Mouse (Mus musculus) midbrain, embryonic 13.5 days (tissue): ENCODE measurements around the gene Ddx10. TPM values are rescaled to one million over a fixed set of nuclear protein-coding genes. Genes with fewer than 3 reads are reported as not detected.

Experiments used
- ATAC-seq: fragments of 200-750 bp; cut with Nextera tagmentation; 2 replicates; pipeline ENCODE4 v1.8.0; 2017; ENCODE audit warnings: mild to moderate bottlenecking, moderate TSS enrichment, moderate library complexity
- H3K27ac ChIP-seq: fragments of 300-500 bp; sonication (generic); 2 replicates; pipeline ENCODE4 v1.5.1; 2015; ENCODE audit warnings: inconsistent platforms, mild to moderate bottlenecking, moderate library complexity
- H3K27me3 ChIP-seq: fragments of 300-500 bp; sonication (generic); 2 replicates; pipeline ENCODE4 v1.6.1; 2015; ENCODE audit warnings: mild to moderate bottlenecking, inconsistent platforms
- H3K36me3 ChIP-seq: fragments of 300-500 bp; sonication (generic); 2 replicates; pipeline ENCODE4 v1.6.1; 2015; ENCODE audit warnings: mild to moderate bottlenecking, inconsistent platforms
- H3K4me1 ChIP-seq: fragments of 300-500 bp; sonication (generic); replicated peaks from 2 replicates; pipeline ENCODE4 v1.6.1; 2015; ENCODE audit warnings: inconsistent platforms
- H3K4me2 ChIP-seq: fragments of 300-500 bp; sonication (generic); replicated peaks from 2 replicates; pipeline ENCODE4 v1.6.1; 2015; ENCODE audit warnings: moderate library complexity, mild to moderate bottlenecking, inconsistent platforms
- H3K4me3 ChIP-seq: fragments of 300-500 bp; sonication (generic); replicated peaks from 2 replicates; pipeline ENCODE4 v1.5.1; 2015; ENCODE audit warnings: mild to moderate bottlenecking, inconsistent platforms
- H3K9ac ChIP-seq: fragments of 300-500 bp; sonication (generic); replicated peaks from 2 replicates; pipeline ENCODE4 v1.6.1; 2015; ENCODE audit warnings: mild to moderate bottlenecking, inconsistent platforms
- H3K9me3 ChIP-seq: fragments of 300-500 bp; sonication (generic); 2 replicates; pipeline ENCODE4 v1.6.1; 2016; ENCODE audit warnings: mild to moderate bottlenecking, inconsistent platforms
- WGBS: fragments of 180-500 bp; shearing (Covaris S2); methylation state at CpG from one replicate; pipeline ENCODE4 v1.1.7; 2015; 5-methylcytosine and 5-hydroxymethylcytosine counted together
- polyA plus RNA-seq: library from polyadenylated mRNA; unstranded; fragments of >200 nt; fragmentation: Nextera tagmentation; extraction: Ambion mirVana; gene quantifications from 2 replicates; pipeline ENCODE4 v1.2.1, GENCODE M21; 2015

Ddx10 gene
- polyA plus RNA-seq, 1 experiment from 2014 or later, result 25.0 TPM

DNA sequence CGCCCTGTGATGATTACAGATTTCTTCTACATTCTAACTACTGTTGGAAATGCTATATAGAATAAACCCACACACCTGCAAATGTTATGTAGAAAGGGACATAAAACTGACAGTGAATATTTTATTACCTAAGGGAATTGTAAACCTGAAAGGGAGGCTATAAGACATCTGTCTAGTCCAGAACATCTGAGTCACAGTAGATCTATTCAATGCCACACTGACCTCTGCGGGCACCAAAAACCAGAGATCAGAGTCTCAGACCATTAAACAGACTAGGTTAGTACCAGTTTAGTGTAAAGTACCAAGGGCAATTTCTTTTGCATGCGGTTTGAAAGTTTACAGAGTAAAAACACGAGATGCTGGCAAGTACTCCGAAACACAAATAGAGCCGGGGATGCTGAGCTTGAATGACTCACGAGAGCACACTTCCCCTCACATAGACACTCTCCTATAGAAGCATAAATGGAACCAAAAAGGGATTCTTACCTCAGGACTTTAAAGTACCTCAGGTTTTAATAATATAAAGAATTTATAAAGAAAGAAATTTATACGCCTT, 107.2 kb downstream of the Ddx10 start:
- H3K27me3 ChIP-seq, result no peaks in the 10 kb centered on the region
- no peaks in the 10 kb centered on the region for H3K4me1 ChIP-seq
- H3K27ac ChIP-seq, result no peak overlapping the region
- no peak overlapping the region for H3K9ac ChIP-seq
- H3K4me2 ChIP-seq, result no peak overlapping the region
- H3K9me3 ChIP-seq, result no peaks in the 10 kb centered on the region
- ATAC-seq, result no peak
- 93% methylated on average over 8 of the region's 8 CpGs for WGBS
- H3K36me3 ChIP-seq, result no peaks in the 10 kb centered on the region
- no peak overlapping the region for H3K4me3 ChIP-seq

DNA sequence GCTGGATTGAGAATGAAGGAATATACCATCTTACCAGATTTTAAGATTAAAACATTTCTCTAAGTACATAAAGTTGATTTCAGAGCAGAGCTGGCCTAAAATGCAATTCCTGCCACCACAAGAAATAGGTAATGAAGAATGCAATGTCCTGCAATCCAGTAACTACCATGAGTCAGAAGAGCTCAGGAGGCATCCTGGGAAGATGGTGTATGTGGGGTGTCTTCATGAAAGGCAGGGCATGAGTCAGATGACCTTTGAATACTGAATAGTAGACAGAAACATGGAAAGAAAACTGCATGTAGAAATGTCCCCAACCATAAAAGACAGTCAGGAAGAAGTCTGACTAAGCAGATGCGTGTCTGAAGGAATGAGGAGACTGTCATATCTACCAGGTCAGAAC, 115.0 kb downstream of the Ddx10 start:
- Histone ChIP-seq H3K27ac (no peak overlapping the region), H3K36me3 (no peaks in the 10 kb centered on the region), H3K9me3 (no peaks in the 10 kb centered on the region), H3K27me3 (no peaks in the 10 kb centered on the region), H3K4me2 (no peak overlapping the region), H3K9ac (no peak overlapping the region), H3K4me1 (no peaks in the 10 kb centered on the region), H3K4me3 (no peak overlapping the region)
- ATAC-seq, result no peak
- 100% methylated on average over 1 of the region's 1 CpGs for WGBS

DNA sequence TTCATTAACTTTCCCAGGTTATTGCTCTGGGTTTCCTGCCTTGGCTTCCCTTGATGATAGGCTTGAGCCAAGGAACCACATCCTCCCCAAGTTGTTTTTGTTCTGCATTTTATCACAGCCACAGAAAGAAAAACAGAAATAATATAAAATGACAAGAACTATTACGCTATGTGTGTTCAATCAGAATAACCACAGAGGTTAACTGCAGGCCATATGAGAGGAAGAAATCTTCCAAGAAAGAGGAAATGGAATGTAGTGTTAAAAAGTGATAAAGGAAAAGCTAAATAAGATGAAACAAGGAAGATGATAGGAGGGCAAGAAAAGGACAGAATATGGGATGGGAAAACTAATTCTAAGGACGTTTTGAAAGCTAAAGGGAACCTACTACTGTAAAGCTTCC, 117.4 kb downstream of the Ddx10 start:
- Histone ChIP-seq H3K36me3 (peaks cover 3% of the 10 kb centered on the region; the same call in 1 of the 2 replicates), H3K9ac (no peak overlapping the region), H3K27me3 (no peaks in the 10 kb centered on the region), H3K27ac (no peak overlapping the region), H3K4me3 (no peak overlapping the region), H3K4me1 (no peaks in the 10 kb centered on the region), H3K4me2 (no peak overlapping the region), H3K9me3 (peaks cover 4% of the 10 kb centered on the region; the same call in 1 of the 2 replicates)
- 90% methylated on average over 2 of the region's 2 CpGs for WGBS
- ATAC-seq, result no peak

DNA sequence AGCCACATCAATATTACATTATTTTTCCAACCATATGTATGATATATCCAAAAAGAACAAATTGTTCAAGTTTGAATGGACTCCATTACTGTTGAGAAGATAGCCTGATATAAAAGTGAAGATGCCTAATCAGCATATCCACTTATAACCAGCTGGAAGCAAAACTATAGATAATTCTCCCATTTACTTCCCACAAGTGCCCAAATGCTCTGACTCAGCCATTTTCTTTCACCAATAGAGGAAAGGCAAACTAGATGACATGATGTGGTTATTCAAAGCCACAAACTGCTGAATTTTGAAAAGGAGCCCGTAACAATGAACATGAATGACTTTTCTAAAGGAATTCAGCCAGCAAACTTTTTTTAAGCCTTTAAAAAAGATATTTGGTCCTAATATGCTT, 146.8 kb downstream of the Ddx10 start:
- ATAC-seq, result no peak
- Histone ChIP-seq H3K4me3 (no peak overlapping the region), H3K27me3 (no peaks in the 10 kb centered on the region), H3K4me1 (no peaks in the 10 kb centered on the region), H3K4me2 (no peak overlapping the region), H3K9me3 (no peaks in the 10 kb centered on the region), H3K27ac (no peak overlapping the region), H3K36me3 (no peaks in the 10 kb centered on the region), H3K9ac (no peak overlapping the region)
- WGBS, result 81% methylated on average over 1 of the region's 1 CpGs

DNA sequence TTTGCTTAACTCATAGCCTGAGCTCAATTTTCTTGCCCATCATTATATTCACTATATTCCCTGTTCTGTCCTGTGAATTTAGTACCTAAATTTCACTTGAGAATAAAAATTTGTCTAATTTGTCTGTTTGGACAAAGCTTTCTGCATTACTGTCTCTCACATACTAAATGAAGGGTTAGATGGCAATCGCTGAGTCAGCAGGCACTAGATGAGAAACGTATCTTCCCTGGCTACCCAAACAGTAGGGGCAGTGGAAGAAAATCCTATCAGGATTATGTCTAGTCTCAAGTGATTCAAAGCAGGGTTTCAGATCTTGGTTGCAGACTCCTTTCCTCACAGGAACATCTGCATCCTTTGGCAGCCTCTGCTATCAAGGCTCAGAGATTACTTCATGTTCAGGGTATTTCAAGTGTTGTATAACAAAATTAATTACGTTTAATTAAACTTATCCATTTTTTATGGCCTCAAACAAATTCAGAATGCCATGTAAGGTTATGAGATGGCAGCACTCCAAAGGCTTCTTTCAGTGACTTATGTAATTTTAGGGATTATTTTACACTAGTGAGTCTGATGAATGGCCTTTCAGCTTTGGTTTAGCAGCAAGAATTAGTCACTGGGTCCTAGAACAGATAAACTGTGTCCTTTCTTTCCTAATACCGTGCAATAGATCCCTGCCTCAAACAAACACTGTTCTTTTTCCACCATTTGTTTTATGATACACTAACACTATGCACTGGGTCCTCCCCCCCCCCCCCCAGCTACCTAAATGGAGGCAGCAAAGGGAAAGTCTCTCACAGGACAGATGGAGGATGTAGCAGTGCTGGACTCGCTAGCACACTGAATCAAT, 152.3 kb downstream of the Ddx10 start:
- ATAC-seq, result no peak
- H3K4me1 ChIP-seq, result no peaks in the 10 kb centered on the region
- H3K9me3 ChIP-seq, result no peaks in the 10 kb centered on the region
- H3K27ac ChIP-seq, result no peak overlapping the region
- no peak overlapping the region for H3K4me3 ChIP-seq
- H3K36me3 ChIP-seq, result no peaks in the 10 kb centered on the region
- no peaks in the 10 kb centered on the region for H3K27me3 ChIP-seq
- WGBS, result 81% methylated on average over 5 of the region's 5 CpGs
- no peak overlapping the region for H3K9ac ChIP-seq
- no peak overlapping the region for H3K4me2 ChIP-seq

DNA sequence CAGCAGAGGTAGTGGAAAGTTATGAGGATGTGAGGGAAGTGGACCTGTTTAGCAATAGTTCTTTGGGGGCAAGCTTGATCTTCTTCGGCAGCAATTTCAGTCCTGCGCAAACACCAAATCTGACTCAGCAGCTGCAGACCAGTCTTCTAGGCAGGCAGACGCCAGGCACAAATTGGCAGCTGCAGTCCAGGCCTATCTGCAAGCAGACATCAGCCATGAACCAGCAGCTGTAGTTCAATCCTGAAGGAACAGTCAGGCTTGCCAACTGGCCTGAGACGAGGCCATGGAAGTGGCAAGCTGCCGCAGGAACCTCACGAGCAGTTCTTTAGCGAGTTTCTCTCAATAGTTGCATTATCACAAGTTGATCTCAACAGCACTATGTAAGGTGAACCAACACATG, 153.3 kb downstream of the Ddx10 start:
- Histone ChIP-seq H3K36me3 (no peaks in the 10 kb centered on the region), H3K9me3 (no peaks in the 10 kb centered on the region), H3K4me3 (no peak overlapping the region), H3K9ac (no peak overlapping the region), H3K27ac (no peak overlapping the region), H3K4me1 (no peaks in the 10 kb centered on the region), H3K27me3 (no peaks in the 10 kb centered on the region), H3K4me2 (no peak overlapping the region)
- no peak for ATAC-seq
- WGBS, result 92% methylated on average over 7 of the region's 7 CpGs

DNA sequence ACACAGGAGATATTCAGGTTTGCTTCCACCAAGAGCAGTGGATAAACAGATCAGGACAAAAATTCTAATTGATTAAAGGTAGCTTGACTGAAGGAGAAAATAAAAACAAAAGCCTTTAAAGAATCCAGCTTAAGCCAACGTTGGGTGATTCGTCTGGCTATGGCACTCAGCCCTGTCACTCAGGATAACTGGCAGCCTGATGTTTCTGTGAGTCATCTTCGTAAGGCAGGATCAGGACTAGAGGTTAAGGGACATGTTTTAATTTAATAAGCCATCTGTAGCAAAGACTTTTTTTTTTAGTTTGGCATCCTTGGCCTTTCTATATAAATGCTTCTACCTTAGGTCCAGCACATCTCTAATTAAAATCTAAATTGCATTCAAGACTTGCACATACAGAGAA, 170.2 kb downstream of the Ddx10 start:
- Histone ChIP-seq H3K36me3 (no peaks in the 10 kb centered on the region), H3K4me3 (no peak overlapping the region), H3K4me1 (peaks cover 5% of the 10 kb centered on the region; the same call in 1 of the 2 replicates), H3K27me3 (no peaks in the 10 kb centered on the region), H3K9ac (no peak overlapping the region), H3K4me2 (no peak overlapping the region), H3K27ac (no peak overlapping the region), H3K9me3 (no peaks in the 10 kb centered on the region)
- WGBS, result 68% methylated on average over 3 of the region's 3 CpGs
- no peak for ATAC-seq

DNA sequence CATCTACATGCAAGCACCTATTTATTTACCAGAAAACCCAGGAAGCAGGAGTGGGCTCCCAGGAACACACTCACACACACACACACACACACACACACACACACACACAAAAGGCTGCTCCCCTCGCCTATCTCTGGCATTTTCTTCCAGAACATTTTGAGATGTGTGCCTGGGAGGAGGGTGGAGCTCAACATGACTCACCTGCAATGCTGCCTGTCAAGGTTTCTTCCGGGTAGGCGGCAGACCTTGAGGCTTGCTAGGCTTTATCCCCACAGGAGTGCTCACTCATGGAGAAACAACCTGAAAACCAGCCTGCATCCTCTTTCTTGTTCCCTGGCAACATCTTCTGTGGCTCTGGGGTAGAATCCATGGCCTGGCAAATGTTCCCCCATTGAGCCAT, 171.9 kb downstream of the Ddx10 start:
- Histone ChIP-seq H3K4me1 (no peaks in the 10 kb centered on the region), H3K4me2 (no peak overlapping the region), H3K9me3 (no peaks in the 10 kb centered on the region), H3K27me3 (no peaks in the 10 kb centered on the region), H3K27ac (no peak overlapping the region), H3K9ac (no peak overlapping the region), H3K36me3 (no peaks in the 10 kb centered on the region), H3K4me3 (no peak overlapping the region)
- 92% methylated on average over 3 of the region's 3 CpGs for WGBS
- ATAC-seq, result no peak

DNA sequence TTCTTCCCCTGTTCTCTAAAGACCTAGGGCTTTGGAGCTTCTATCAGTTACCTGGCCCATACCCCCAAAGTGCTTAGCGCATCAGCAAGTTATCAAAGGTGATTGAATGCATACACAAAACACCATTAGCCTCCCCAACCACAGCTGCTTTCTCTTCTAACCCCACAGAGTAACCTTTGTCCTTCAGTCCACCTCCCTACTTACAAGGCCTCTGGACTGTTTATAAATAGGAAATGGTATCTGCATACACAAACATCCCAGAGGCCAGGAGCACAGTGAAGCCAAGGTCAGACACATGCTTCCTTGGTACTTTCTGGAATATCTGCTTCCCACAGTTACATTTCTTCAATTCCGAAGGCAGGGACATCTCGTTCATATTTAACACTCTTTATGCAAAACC, 173.4 kb downstream of the Ddx10 start:
- Histone ChIP-seq H3K27me3 (no peaks in the 10 kb centered on the region), H3K4me1 (no peaks in the 10 kb centered on the region), H3K36me3 (no peaks in the 10 kb centered on the region), H3K9me3 (no peaks in the 10 kb centered on the region), H3K9ac (no peak overlapping the region), H3K4me3 (no peak overlapping the region), H3K4me2 (no peak overlapping the region), H3K27ac (no peak overlapping the region)
- 96% methylated on average over 3 of the region's 3 CpGs for WGBS
- no peak for ATAC-seq

DNA sequence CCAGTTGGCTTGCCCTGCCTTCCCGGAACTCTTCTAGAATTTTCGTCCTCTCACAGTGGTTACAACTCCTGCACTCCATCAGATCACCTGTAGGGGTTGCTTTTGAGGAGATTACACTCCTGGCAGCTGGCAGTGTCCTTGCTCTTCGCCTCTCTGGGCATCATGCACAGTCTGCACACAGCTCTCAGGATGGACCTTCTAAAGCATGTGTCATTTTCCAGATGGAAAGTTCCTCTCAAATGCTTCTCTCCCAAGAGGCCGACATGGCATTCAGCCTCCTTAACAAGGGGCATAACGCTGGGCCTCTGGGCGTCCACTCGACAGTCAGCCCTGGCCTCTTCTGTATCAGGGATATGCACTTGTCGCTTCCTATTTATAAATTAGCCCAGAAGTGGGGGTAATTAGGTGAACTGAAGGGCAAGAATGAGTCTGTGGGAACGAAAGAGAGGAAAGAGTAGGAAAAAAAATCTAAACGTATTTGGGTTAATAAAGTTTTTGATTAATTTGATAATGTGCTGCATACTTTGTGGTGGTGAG, 174.2 kb downstream of the Ddx10 start:
- H3K27me3 ChIP-seq, result no peaks in the 10 kb centered on the region
- 87% methylated on average over 10 of the region's 10 CpGs for WGBS
- no peak for ATAC-seq
- H3K4me1 ChIP-seq, result no peaks in the 10 kb centered on the region
- no peak overlapping the region for H3K4me3 ChIP-seq
- no peak overlapping the region for H3K4me2 ChIP-seq
- no peaks in the 10 kb centered on the region for H3K36me3 ChIP-seq
- no peak overlapping the region for H3K27ac ChIP-seq
- H3K9ac ChIP-seq, result no peak overlapping the region
- H3K9me3 ChIP-seq, result no peaks in the 10 kb centered on the region

DNA sequence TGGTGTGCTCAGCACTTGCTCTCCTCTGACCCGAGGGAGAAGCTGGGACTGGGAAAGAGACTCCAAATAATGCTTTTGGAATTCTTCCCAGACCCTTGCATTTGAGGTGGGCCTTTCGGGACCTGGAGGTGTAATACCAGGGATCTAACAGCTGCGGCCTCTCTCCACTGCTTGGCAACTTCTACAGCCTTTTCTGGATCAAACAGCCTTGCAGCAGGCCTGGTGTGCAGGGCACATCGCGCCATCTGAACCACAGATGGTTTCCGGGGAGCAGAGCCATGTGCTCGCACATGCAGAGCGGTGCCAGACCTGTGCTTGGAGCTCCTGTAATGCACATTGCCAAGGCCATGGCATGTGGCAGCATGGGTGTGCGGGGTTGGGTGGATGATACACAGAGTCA, 175.8 kb downstream of the Ddx10 start:
- WGBS, result 85% methylated on average over 9 of the region's 9 CpGs
- Histone ChIP-seq H3K4me2 (no peak overlapping the region), H3K27me3 (no peaks in the 10 kb centered on the region), H3K4me3 (no peak overlapping the region), H3K9me3 (no peaks in the 10 kb centered on the region), H3K9ac (no peak overlapping the region), H3K36me3 (no peaks in the 10 kb centered on the region), H3K4me1 (no peaks in the 10 kb centered on the region), H3K27ac (no peak overlapping the region)
- ATAC-seq, result peak; percentile 75

DNA sequence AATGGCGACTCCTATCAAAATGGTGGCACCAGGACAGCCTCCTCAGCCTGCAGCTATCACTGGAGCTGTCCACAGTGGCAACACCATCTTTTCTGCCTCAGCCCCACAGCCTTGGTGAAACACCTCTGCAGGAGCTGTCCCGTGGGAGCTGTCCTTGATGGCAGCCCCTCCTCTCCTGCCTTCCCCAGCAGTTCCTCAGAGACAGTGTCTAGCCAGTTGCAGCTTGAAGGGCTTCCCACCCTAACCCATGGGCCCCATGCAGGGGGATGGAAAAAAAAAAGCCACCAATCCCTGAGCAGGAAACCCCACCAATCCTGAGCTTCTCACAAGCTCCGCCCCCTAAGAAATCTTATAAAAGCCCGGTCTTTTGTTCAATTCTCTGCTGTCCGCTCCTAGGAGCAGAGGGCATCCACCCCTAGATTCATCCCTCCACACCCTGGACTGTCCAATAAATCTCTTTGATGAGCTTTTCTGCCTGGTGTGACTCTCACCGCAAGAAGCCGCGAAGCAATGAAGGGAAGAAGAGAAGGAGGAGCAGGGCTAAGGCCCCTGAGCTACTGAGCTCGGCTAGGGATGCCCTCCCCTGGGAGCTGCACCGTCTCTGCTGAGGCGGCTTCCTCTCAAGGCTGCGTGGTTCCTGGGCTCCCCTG, 176.9 kb downstream of the Ddx10 start:
- no peaks in the 10 kb centered on the region for H3K4me1 ChIP-seq
- WGBS, result 70% methylated on average over 12 of the region's 12 CpGs

More for the DNA sequence above, 176.9 kb downstream of the Ddx10 start:
- no peaks in the 10 kb centered on the region for H3K36me3 ChIP-seq
- no peak overlapping the region for H3K9ac ChIP-seq
- peak; percentile 48; the same call in 1 of the 2 replicates for ATAC-seq
- no peak overlapping the region for H3K4me2 ChIP-seq
- H3K27ac ChIP-seq, result no peak overlapping the region
- no peak overlapping the region for H3K4me3 ChIP-seq
- H3K27me3 ChIP-seq, result no peaks in the 10 kb centered on the region
- no peaks in the 10 kb centered on the region for H3K9me3 ChIP-seq
